Mouse (Mus musculus): ENCODE data around the gene N6amt1.

Gene N6amt1

DNA sequence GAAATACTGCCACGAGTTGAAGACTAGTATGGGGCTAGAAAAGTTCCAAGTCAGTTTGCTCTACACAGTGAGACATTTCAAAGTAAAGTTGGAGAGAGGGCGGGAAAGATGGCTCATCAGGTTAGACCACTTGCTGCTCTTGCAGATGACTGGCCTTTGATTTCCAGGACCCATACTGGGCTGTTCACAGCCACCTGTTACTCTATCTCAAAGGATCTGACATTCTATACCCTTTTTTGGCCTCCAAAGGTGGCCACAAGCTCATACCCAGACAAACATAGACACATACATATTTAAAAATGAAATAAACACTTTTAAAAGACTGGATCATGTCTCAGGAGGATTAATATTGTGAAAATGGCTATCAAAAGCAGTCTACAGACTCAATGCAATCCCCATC lies 30.4 kb downstream of the N6amt1 start:
- DNase-seq (ENCODE audit: low read depth, low spot score), result no peak

DNA sequence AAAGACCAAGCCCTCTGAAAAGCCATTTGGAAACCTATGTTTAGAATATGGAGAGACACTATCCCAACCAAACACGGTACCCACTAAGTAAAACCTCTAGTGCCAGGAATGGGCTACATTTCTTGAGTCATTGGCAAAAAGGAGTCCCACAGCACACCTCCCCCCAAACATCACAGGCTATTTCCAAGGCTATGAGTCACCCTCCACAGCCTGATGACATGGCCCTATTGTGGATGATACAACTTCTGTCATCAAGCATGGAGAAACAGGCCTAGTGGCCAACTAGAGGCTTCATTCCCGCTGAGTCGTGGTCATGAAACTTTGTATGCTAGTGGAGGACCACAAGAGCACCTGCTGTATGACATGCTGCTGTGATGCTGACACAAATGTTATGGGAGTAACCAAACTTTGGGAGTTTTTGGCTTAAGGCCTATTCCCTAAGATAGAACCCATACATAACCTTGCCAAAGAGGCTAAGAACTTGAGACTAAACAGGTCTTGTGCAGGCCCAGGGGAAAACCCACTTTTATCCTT lies 33.5 kb downstream of the N6amt1 start:
- no peak for DNase-seq (ENCODE audit: low read depth, low spot score)

DNA sequence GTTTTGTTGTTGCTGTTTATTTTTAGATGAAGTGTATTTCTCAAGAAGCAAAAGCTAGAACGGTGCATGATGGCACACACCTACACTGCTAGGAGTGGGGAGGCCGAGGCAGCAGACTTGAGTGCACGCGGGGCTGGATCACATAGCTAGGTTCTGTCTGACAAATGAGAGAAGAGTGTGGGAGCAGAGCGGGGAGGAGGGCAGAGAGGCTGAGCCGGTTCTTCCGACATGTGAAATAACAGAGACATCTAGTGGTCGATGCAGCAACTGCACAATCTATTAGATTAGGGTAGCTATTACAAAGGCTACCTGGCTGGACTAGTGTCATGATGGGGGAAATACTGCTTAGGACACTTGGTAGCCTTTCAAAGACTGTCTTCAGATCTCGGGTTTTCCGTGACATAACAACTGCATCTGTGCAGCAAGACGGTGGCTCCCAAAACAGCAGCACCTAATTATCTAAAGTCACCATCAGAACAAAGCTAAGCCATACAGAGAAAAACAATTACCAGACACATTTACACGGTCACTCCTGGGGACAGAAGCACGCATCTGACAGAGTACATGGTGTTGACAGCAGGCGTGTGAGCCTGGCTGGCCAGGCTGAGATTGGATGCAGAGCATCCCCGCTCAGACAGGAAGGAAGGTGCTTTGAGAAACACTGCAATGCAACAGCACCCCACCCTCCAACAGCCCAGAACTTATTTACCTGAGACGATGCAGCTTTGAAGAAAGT lies 40.0 kb downstream of the N6amt1 start:
- DNase-seq (ENCODE audit: low read depth, low spot score), result peak; percentile 52

DNA sequence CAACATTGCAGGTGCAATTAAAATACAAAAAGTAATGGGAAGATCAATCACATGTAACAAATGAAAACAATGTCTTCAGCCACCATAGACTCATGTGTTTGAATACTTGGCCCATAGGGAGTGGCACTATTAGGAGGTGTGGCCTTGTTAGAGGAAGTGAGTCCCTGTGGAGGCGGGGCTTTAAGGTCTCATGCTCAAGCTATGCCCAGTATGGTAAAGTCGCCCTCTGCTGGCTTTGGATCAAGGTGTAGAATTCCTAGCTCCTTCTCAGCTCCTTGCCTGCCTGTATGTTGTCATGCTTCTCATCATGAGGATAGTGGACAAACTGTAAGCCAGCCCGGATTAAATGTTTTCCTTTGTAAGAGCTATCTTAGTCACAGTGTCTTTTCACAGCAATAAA lies 51.0 kb downstream of the N6amt1 start:
- no peak for DNase-seq (ENCODE audit: low read depth, low spot score)
